Mouse (Mus musculus) layer of hippocampus, adult 9-10 months (tissue): ENCODE results near the gene Myo15b.
A peak's percentile ranks its signal among the peaks of the same experiment; 100 is the strongest.
"Not testable (repeated sequence)": the region's sequence is repeated elsewhere in the genome, so short reads cannot be mapped to it uniquely, and the experiment has no call there.

ENCODE experiments used
- DNase-seq: peaks from one replicate; pipeline ENCODE4 v3.0.0; 2022; ENCODE audit warnings: low spot score

Myo15b gene

DNA sequence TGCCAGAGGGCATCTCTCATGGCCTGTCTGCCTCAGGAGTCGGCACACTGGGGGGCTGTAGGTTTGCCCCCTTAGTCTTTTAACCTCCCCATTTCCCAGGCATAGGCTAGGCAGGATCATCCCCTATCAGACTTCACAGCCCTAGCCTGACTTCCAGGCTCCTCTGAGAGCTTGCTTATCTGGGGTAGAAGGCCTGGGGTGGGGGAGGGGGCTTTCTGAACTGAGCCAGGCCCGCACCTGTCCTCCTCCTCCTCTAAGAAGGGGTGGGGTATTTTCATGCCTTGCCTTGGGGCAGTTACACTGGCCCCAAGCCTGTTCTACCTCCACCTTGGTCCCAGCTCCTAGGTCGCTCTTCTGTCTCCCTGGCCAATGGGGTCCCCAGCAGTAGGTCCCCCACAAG is 26.7 kb upstream of the Myo15b start:
- DNase-seq, result no peak

GRCm38 (mm10) chr11:115832064-115832463 is 26.1 kb upstream of the Myo15b start:
- no peak for DNase-seq

DNA sequence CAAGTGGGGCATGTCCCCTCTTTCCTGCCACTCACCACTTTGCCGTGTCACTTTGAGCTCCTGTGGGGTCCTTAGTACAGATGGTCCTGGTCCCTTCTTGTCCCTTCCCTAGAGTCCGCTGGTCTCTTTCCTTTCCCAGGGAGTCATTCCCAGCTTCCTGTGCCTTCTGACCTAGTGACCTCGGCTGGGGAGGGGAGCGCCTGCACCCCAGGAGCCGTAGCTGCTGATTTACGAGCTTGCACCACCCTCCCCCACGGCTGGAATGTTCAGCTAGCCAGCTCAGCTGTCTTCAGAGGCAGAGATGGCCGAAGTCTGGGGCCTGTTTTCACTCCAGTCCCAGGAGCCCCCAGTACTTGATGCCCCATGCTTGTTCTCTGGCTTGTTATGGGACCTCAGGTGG is 25.7 kb upstream of the Myo15b start:
- no peak for DNase-seq

DNA sequence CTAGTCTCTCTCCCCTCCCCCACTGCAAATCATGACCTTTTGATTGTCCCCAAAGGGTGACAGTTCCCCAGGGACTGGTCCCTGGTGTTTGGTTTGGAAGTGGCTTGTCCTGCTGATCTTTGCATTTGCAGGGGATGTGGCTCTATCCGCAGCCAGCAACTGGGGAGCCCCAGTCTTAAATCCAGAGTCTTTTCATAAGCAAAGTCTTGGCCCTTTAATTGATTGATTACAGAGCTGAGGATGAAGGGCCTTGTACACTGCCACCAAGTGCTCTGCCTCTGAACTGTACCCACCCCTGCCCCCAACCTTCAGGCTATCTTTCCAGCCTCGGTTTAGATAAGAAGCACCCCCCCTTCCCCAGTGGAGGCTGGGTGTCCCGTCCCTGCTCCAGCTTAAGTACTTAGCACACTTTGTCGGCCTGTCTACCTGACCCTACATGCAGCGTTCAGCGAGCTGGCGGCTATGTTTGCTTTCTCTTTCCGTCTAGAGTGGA is 25.1 kb upstream of the Myo15b start:
- no peak for DNase-seq

DNA sequence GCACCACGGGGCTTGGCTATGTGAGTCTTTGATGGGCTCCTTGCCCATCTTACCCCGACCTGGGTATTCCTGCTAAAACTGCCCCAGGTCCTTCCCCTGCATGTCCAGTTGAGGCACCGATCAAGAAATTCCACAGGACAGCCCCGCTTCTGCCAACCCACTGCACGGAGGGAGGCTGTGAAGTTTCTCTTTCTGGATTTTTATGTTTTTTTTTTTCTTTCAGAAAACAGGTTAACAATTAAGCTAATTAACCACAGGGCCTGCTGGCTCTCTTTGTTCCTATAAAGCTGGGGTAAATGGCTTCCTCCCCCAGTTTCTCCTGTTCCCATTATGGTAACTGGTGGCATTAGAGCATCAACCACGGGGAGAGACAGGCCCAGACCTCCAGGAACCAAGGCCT is 24.2 kb upstream of the Myo15b start:
- DNase-seq, result no peak

GRCm38 (mm10) chr11:115836656-115837395 is 21.4 kb upstream of the Myo15b start:
- no peak for DNase-seq

DNA sequence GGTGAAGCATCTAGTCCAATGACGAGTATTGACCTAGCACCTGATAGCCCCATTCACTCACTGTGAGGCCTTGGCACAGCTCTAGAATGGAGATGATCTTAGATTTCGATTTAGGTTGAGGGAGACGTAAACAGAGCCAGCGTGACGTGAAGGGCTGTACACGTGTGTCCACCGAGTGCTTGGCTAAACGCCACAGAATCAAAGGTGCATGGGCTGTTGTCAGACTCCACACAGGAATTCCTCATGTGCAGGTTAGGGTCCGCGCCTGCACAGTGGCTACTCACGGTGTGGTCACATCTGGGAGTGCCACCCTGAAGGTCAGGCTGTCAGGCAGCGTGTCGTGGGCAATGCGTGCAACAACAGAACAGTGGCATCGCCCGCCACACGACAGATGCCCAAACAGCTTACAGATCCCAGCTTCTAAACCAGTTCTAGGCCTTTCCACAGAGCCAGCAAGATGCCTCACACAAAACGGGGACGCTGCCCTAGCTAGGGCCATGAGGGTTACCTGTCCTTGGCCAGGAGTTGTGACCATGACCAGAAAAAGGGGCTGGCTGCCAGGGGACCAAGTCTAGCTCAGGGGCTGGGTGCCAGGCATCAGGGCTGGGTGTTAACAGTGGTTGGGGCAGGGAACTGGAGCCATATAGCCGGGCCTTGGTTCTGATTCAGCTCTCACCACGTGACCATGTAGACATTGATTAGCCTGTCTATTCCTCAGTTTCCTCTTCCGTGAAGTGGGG is 20.4 kb upstream of the Myo15b start:
- DNase-seq, result no peak

DNA sequence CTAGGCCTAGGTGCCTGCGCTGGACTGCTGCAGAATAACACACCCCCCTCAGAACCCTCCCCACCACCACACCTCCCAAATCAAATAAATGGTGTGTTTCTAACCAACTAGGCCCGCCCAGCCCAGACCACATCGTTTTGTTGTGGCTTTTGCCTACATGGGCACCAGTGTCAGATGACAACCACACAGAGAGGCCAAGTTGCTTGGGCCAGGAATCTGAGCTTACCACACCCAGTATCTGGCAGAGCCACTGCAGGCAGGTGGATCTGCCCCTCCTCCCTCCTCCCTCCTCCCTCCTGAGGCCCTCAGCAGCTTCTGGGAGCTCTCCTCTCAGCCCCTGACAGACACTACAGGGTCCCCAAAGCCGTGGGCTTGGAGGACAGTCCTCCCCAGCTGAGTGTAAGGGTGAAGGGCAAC is 19.3 kb upstream of the Myo15b start:
- DNase-seq, result no peak

GRCm38 (mm10) chr11:115839732-115840131 is 18.5 kb upstream of the Myo15b start:
- DNase-seq, result no peak

DNA sequence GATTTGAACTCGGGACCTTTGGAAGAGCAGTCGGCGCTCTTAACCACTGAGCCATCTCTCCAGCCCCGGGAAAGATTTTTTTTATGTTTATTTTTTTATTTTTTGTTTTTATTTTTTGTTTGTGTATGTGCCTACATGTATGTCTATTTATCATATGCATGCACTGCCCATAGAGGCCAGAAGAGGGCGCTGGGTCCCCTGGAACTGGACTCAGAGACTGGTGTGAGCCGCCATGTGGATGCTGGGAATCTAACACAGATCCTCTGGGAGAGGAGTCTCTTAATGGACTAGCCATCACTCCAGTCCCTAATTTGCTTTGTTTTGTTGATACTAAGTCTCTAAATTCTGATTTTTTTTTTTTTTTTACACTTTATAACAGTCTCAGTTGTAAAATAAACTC is 17.2 kb upstream of the Myo15b start:
- no peak for DNase-seq

DNA sequence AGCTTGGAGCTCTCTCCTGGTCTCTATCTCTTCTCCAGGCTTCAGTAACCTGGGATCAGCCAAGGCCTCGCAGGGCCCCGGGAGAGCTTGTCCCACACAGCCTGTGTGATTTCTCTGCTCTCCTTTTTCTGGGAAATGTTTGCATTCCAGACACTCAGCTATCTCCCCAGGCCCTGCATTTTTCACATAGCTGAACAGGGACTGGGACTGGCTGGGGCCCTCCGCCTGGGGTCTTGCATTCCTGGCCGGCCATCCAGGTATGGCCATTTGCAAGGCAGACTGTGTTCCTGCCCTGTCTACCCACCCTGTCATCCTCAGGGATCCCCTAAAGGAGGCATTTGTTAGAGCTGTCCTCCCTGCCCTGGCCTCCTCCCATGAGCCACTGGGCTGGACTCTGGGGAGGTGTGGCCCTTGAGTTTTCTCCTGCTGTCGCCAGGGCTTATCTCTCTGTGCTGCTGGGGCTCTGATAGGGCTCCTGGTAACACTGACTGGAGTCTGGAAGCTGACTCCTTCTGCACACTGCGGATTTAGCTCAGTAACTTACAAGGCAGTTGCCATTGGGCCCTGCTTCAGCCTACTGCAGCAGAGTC is 16.1 kb upstream of the Myo15b start:
- no peak for DNase-seq

GRCm38 (mm10) chr11:115843141-115843890 is 14.9 kb upstream of the Myo15b start:
- no peak for DNase-seq

GRCm38 (mm10) chr11:115843891-115844239 is 14.3 kb upstream of the Myo15b start:
- no peak for DNase-seq

GRCm38 (mm10) chr11:115844240-115844639 is 14.0 kb upstream of the Myo15b start:
- DNase-seq, result no peak

- DNase-seq, result no peak
These were observed 12.4 kb upstream of the Myo15b start for GRCm38 (mm10) chr11:115845819-115846218.

DNA sequence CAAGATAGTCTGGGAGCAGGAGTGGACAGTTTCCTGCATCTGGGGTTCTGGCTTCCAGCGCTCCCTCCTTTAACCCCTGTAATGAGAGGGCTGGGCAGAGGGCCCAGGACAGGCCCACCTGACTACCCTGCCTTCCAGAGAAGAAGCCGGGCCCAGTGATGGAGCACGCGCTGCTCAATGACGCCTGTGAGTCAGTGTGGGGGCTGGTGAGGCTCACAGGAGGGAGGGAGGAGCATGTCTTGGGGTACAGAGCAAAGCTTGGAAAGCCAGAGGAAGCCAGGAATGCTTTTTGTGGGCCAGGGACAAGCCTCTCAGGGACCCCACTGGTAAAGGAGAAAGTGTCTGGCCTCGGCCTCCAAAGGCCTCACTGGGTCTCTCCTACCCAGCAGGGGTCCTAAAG is 3.5 kb upstream of the Myo15b start:
- DNase-seq, result no peak

DNA sequence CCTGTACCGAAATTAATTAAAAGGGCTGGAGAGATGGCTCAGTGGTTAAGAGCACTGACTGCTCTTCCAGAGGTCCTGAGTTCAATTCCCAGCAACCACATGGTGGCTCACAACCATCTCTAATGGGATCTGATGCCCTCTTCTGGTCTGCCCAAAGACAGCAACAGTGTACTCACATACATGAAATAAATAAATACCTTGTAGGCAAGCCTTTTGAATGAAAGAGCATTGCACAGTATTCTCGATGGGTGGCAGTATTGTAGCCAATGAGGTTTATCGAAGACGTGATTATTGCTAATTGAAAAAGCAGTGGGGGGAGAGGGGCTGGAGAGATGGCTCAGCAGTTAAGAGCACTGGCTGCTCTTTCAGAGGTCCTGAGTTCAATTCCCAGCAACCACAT is 1.1 kb upstream of the Myo15b start:
- DNase-seq, result not testable (repeated sequence)

DNA sequence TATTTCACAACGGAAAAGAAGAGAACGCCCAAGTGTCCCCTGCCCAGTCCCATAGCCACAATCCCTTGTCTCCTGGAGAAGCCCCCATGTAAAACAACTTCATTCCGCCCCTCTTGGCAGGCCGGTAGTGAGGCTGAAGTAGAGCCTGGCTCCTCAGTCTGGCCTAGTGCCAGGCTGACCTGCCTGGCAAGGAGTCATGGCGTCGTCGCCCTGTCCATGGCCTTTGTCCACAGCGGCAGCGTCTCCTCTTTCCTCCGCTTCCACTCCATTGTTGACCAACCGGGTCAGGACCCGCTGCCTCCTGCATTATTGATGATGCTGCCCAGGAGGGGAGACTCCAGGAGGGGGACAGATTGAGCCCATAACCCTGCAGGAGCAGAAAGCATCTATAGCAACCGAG is 270 bp upstream of the Myo15b start:
- DNase-seq, result no peak

- DNase-seq, result peak; percentile 6
These were observed 1.1 kb downstream of the Myo15b start for GRCm38 (mm10) chr11:115859143-115859945.

GRCm38 (mm10) chr11:115863895-115864294 is 5.7 kb downstream of the Myo15b start:
- no peak for DNase-seq

- no peak for DNase-seq
These were observed 11.2 kb downstream of the Myo15b start for GRCm38 (mm10) chr11:115869393-115869792.

DNA sequence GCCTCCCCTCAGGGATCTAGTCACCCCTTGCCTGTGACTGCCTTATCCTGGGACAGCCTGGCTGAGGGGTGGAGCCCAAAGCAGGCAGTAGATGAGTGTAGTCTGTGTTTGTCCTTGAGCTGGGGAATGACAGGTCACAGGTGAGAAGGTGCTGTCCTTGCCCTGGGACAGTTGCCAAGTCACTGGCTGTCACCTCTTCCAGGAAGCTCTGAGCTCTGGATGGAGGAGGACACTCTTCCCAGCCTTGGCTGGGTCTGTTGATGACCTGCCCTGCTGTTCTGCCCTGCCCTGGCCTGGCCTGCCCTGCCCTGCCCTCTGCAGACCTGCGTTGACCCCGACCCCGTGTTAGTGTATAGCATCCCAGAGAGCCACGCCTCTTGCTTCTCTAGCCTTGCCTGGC is 14.2 kb downstream of the Myo15b start:
- DNase-seq, result no peak
